Mouse (Mus musculus): ENCODE data around the gene Fer.
"Not testable (repeated sequence)": the region's sequence is repeated elsewhere in the genome, so short reads cannot be mapped to it uniquely, and the experiment has no call there.

Fer gene

DNA sequence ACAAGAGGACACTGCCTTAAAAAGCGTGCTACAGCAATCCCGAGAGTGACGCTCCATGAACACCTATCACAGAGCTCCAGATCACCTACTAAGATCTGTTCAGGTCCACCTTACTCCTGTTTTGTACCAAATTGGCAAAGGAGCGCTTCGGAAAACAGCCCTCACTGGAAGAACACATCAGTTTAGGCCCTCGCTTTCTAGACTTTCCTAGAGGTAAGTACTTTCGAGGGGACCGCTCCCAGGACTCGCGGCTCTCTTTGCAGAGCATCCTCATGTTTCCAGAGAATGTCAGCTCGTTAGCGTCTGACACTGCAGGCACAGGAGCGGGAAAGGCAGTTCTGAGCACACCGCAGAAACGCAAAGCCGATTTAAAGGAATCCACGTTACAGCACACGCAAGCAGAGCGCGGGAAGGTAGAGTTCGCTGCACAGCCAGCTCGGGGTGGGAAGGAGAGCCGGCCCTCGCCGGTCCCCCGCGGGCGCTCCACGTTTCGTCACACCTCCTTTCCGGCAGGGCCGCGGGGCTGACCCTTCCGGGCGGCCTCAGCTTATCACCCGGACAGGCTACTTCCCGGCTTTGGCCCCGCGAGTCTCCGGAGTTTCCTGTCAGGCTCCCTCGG is at the start of gene Fer:
TSS of gene Fer (plus strand) at position 51 of the 619 bp plus-strand sequence.
- DNase-seq = no peak

- DNase-seq = no peak
Measured at GRCm38 (mm10) chr17:63813552-63813951, 49.3 kb upstream of the Fer start.

DNA sequence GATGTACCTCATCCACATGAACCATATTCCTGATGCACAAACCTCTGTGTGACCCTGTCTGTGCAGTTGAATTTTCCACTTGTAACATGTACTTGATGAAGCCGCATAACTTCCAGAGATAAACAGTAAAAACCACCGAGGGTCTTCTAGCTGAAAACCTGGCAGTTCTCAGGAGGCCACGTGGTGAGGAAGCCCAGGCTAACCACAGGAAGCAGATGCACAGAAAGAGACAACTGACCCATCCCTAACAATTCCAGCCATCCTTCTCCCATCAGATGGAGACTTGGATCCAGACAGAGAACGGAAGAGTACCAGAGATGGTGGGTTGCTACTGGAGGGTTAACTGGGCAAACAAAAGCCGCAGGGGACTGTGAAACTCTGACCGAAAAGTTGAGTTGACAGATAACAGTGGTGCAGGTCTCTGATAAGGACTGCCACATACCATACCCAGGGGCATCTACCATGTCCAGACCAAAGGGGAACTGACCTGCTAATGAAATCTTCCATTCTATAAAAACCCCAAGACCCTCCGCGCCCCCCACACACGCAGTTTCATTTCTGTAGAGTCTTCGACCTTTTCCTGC is 44.3 kb upstream of the Fer start:
- no peak for DNase-seq

- no peak for DNase-seq
Measured at GRCm38 (mm10) chr17:63824141-63824540, 38.7 kb upstream of the Fer start.

DNA sequence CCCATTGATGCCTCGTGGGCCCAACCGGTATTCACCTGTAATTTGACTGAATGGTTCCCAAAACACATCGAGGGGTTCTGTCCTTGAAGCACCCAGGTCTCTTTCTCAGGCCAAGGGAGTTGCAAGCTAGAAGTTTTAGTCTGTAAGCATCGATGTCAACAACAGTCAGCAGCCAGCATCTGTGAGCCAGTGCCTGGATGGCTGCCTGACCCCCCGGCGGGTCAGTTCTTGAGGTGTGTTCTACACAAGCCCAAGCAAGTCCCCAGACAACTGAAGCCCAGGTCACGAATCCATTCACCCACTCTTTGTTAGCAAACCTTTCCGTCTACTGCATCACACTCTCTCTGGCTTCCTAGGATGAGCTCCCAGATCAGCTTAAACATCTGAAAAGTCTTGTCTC is 36.7 kb upstream of the Fer start:
- no peak for DNase-seq

DNA sequence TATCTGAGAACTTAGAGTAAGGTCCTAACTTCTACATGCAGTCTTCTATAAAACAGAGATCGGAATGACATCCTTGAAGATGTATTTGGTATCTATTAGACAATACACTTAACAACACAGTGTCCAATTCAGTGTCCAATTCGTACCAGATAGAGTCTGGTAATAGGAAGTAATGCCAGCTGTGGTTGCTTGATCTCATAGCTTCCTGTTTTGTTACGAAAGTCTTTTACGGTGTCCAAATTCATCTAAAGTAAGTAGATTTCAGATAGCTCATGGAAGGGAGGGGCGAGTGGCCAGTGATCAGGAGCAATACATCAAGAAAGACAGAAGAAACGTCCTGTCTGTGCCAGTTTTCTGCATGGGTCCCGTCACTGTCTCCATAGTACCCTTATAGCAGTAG is 36.1 kb upstream of the Fer start:
- DNase-seq = no peak

- peak in 1 of 2 experiments; percentile 4 for DNase-seq
Measured at GRCm38 (mm10) chr17:63828561-63829332, 34.1 kb upstream of the Fer start.

DNA sequence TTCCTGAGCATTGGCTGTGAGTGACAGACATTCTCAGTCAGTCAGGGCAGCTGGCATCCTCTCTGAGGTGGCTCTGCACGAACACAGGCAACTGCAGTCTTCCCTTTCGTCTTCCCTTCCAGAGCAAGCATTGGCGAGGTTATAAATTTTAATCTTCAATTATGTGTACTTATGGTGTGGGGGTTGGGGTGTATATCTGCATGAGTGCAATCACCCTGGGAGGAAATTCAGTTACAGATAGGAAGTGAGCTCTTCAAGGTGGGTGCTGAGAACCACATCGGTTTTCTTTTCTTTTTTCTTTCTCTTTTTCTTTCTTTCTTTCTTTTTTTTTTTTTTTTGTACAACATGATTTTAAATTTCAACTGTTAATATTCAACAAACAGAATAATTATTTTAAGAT is 31.3 kb upstream of the Fer start:
- no peak for DNase-seq

- no peak for DNase-seq
Measured at GRCm38 (mm10) chr17:63836223-63836622, 26.6 kb upstream of the Fer start.

- DNase-seq = no peak
Measured at GRCm38 (mm10) chr17:63836641-63837040, 26.2 kb upstream of the Fer start.

GRCm38 (mm10) chr17:63838144-63838543 is 24.7 kb upstream of the Fer start:
- DNase-seq = no peak

- DNase-seq = no peak
Measured at GRCm38 (mm10) chr17:63839636-63840269, 23.1 kb upstream of the Fer start.

GRCm38 (mm10) chr17:63842226-63842625 is 20.6 kb upstream of the Fer start:
- no peak for DNase-seq

DNA sequence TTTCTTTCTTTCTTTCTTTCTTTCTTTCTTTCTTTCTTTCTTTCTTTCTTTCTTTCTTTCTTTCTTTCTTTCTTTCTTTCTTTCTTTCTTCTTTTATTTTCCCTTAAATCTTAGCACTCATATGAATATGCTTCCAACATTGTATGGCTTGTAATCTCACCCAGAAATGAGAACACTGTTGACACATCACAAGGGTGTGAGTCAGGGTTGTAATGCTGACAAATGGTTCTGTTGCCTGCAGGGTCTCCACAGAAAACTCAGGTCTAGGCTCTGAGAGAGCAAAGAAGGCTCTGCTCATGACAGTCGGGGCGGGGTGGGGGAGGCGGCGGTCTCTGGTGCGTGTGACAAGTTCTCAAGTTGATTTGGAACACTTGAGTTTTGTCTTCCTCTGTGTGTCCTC is 17.9 kb upstream of the Fer start:
- no peak for DNase-seq

- not testable (repeated sequence) for DNase-seq
Measured at GRCm38 (mm10) chr17:63845766-63846165, 17.1 kb upstream of the Fer start.

GRCm38 (mm10) chr17:63849151-63849550 is 13.7 kb upstream of the Fer start:
- no peak for DNase-seq

DNA sequence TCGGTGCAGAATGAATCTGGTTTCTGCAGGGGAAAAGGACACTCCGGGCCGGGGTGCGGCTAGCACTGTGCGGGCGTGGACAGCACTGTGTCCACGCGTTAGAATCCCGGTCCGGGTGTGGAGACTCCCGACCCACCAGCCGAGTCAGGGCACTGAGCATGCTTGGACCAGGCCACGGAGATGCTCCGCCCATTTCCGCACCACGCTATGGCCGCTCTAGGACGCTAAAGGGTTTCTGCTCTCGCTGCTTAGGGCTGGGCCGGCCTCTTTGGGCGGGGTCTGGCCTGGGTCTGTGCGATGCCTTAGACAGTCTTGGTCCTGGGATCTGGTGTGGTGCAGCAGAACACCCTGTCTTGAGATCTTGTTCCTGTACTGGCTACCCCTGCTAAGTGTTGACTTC is 13.3 kb upstream of the Fer start:
- peak; percentile 88 to 90 for DNase-seq

- DNase-seq = no peak
Measured at GRCm38 (mm10) chr17:63850016-63850415, 12.8 kb upstream of the Fer start.

DNA sequence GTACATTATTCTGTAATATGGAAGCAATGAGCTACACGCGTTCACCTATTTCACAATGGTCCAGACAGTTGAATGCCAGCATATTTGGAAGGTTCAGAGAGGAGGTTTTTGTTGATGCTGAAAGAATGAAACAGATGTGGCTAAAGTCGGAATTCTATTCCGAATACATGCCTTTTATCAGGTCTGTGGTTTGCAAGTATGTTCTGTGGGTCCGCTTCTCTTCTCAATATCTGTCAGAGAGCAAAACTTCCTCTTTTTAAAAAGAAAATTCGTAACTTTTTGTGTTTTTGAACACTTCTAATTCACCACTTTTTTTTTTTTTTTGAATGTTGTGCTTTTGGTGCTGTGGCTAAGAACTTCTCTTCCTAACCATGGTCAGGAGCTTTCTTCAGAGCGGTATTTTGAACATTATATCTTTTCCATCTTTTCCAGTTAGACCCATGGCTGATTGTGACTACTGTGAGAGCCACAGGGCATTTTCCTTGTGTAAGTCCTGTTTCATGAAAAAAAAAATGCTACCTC is 5.8 kb upstream of the Fer start:
- no peak for DNase-seq

DNA sequence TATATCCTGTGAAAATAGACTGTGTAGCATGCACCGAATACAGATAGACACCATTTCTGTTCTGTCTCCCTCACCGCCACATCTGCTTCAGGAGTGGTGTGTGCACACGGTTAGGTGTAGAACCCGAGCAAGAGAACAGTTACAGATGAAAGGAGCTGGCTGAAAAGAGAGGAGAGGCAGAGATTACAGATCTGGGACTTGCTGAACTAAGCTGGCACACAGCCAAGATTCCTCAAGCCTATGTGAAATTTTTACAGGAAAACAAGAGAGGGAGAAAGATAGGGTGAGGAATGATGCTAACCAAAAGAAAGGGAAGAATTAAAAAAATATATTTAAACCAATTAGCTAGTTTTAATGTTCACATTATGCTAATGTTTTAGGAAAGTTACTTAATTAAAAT is 1.9 kb upstream of the Fer start:
- no peak for DNase-seq

DNA sequence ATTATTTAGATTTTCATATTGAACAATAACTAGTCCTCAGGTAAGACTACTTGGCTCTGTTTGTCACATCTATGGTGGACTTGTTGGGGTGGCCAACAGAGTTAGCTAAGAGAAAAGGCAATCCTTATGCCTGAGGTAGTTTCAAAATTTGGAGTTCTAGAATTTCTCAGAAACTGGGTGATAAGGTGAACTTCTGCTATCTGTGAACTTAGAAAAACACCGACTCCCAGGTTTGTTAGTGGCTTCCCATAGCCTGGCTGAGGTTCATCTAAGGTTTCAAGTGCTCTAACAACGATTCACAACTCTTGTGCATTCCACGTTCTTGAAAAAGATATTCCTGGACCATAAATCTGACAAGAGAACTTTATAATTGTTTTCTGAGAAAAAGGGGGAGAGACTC is 463 bp upstream of the Fer start:
- no peak for DNase-seq

DNA sequence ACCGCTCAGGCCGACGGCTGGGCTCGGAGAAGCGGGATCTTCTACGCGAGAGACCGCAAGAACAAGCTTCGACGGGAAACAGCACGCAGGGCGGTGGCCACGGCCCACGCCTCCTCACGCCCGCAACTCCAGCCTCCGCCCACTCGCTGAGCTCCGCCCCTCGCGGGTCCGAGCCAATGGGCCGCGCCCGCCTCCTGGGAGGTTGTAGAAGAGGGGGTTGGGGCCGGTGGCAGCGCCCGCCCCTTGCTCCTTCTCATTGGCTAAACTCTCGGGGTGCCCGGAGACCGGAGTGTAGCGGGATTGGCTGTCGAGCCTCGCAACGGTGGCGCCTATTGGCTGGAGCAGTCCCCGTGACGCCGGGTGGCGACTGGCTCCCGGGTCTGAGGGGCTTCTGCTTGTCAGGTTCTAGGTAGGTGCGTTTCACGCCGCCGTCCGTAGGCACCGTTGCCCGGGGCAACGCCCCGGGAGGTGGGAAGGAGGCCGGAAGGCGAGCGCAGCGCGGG is 836 bp downstream of the Fer start, which contains the start of gene A930002H24Rik:
TSS of gene A930002H24Rik (minus strand) at position 145 of the 503 bp plus-strand sequence.
- peak; percentile 99 for DNase-seq

DNA sequence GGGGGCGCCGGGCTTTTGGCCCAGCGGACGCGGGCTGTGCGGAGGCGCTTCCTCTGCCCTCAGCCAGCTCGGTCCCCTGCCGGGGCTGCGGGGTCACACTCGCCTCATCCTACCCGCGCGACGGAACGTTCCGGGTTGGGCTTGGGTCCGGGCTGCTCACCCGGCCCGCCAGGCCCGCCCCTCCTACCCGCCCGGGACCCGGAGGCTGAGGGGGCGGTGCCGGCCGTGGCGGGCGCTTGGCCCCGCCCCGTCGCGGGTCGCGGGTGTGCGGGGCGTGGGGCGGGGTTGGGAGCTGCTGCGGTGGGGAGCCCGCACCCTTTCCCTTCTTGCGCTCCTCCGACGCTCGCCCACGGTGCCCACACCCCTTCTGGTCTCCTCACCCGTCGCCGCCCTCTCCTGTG is 1.3 kb downstream of the Fer start:
- peak in 1 of 2 experiments; percentile 45 for DNase-seq
